Mouse (Mus musculus) myocyte (in vitro differentiated cells): ENCODE results near the gene Xrcc1.

Experiments
- CEBPB ChIP-seq: IDR thresholded peaks from 2 replicates; pipeline ENCODE4 v1.6.1; 2011; ENCODE audit warnings: mild to moderate bottlenecking, moderate library complexity; ENCODE audit not compliant: poor library complexity, insufficient read depth, severe bottlenecking
- E2F4 ChIP-seq: IDR thresholded peaks from one replicate; pipeline ENCODE4 v1.6.1; 2011; ENCODE audit warnings: mild to moderate bottlenecking, control low read depth, moderate library complexity; ENCODE audit not compliant: insufficient read depth
- MAX ChIP-seq: IDR thresholded peaks from one replicate; pipeline ENCODE4 v1.6.1; 2011; ENCODE audit warnings: low read depth, mild to moderate bottlenecking, control low read depth
- MYOG ChIP-seq, 3 experiments: IDR thresholded peaks; one replicate each; pipeline ENCODE4 v1.6.1; 2011; ENCODE audit warnings: control low read depth in 2 of 3, low read depth in 2 of 3, mild to moderate bottlenecking in 2 of 3; ENCODE audit not compliant: insufficient read length in 2 of 3, control insufficient read depth in 1 of 3, insufficient read depth in 1 of 3
- POLR2A ChIP-seq: IDR thresholded peaks from one replicate; pipeline ENCODE4 v1.6.1; 2011; ENCODE audit warnings: low read depth, mild to moderate bottlenecking, control low read depth, moderate library complexity; ENCODE audit not compliant: insufficient read length
- POLR2AphosphoS2 ChIP-seq: IDR thresholded peaks from one replicate; pipeline ENCODE4 v1.6.1; 2011; ENCODE audit warnings: low read depth, control low read depth; ENCODE audit not compliant: insufficient read length
- SRF ChIP-seq: IDR thresholded peaks from one replicate; pipeline ENCODE4 v1.6.1; 2011; ENCODE audit warnings: low read depth; ENCODE audit not compliant: control insufficient read depth, insufficient read length
- TCF12 ChIP-seq: IDR thresholded peaks from one replicate; pipeline ENCODE4 v1.6.1; 2011; ENCODE audit warnings: mild to moderate bottlenecking, control low read depth; ENCODE audit not compliant: poor library complexity, insufficient read depth, severe bottlenecking
- TCF3 ChIP-seq: IDR thresholded peaks from one replicate; pipeline ENCODE4 v1.6.1; 2011; ENCODE audit warnings: low read depth, control low read depth; ENCODE audit not compliant: insufficient read length
- USF1 ChIP-seq: IDR thresholded peaks from one replicate; pipeline ENCODE4 v1.6.1; 2011; ENCODE audit warnings: low read depth, mild to moderate bottlenecking, control low read depth, moderate library complexity

DNA sequence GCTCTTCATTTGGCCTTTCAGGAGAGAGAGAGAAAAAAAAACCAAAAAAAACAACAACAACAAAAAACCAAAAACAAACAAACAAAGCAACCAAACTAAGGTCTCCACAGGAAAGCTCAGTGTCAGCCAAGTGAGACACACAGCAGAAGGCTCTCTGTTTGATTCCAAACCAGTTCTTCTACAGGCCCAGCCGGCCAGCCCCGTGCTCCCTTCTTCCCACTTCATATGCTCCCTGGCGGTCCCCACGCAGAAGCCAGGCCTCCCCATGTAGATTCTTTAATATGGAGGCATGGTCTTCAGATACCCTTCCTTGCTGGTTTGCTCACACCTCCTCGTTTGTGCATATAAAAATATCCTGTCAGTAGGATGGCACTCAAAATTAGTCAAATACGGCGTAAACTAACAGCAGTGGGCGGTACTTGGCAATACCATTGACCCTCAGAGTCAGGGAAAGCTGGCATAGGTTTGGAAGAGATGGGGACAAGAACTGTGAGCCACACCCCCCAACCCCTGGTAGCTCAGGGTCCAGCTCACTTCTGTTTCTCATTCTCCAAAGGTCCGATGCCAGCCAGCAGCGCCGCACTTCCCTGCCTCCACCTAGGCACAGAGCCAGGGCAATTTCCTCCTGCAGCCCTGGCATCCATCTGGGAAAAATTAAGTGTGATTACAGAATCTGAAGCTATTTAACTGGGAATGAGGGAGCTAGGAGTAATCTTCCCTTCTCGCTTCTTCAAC is 20.2 kb upstream of the Xrcc1 start:
- TF ChIP-seq MAX, result no peak
- no peak for TF ChIP-seq USF1
- TF ChIP-seq TCF12, result no peak
- no peak for TF ChIP-seq SRF
- no peak for TF ChIP-seq CEBPB
- no peak for TF ChIP-seq POLR2A
- no peak for TF ChIP-seq POLR2AphosphoS2
- no peak for TF ChIP-seq TCF3
- no peak for TF ChIP-seq E2F4
- no peak for TF ChIP-seq MYOG (IDR thresholded peaks at IDR 0.05; ENCODE audit: control insufficient read depth in 1 of 3, insufficient read depth in 1 of 3, insufficient read length in 2 of 3, low read depth in 2 of 3)
